Mouse (Mus musculus): ENCODE data around the gene Clec4g.

DNA sequence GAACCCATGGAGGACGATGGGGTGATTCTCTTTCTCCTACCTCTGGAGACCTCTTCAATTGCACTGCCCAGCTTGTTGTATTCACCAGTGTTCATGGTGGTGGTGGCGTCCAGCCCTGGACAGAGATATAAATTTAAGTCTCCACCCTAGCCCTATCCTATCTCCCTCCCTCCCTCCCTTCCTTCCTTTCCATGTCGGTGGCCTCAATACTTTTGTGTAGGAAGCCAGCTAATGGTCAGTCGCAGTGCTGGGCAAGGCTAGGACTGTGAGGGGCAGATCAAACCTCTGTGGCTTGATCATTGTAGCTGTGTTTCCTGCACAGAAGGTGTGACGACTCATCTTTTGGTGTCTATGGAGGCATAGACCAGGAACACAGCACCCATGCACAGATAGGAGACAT lies at the start of gene Clec4g:
- TF ChIP-seq POLR2A (IDR thresholded peaks at IDR 0.05; ENCODE audit: low read depth, low read length) = no peak
- no peak for TF ChIP-seq CTCF (IDR thresholded peaks at IDR 0.05; ENCODE audit: extremely low read depth, insufficient read depth, insufficient read length, insufficient replicate concordance)
